Comparison of ENCODE assay signal across 19 mouse cellular contexts in genomic region chr9:28225824-28226569, GRCm38 (mm10).
DNase-seq lines count a peak whose midpoint lies in the region; ATAC-seq lines count a peak whose summit lies in the region.
"Had no signal": no experiment of that assay in that cellular context is flagged by ENCODE, and none has a peak within 500 bp of the region (broad histone marks: within the 10 kb centered on the region; RNA-seq: fewer than 3 reads in every experiment).

No protein-coding gene starts in this region.

- peaks cover 6% of the 10 kb centered on the region for H3K4me1 ChIP-seq in forebrain, embryonic 16.5 days (replicated peaks; ENCODE audit: control insufficient read depth, insufficient read depth, low read length)
- no peaks in the 10 kb centered on the region for H3K4me1 ChIP-seq in intestine, embryonic 15.5 days (replicated peaks)
- H3K4me1 ChIP-seq: embryonic facial prominence, embryonic 10.5 days; hindbrain, embryonic 12.5 days; limb, embryonic 10.5 days; liver, embryonic 13.5 days; midbrain, embryonic 10.5 days; stomach, embryonic 15.5 days had no signal

- no peaks in the 10 kb centered on the region for H3K9me3 ChIP-seq in forebrain, embryonic 16.5 days (ENCODE audit: control insufficient read depth, low read length)
- no peaks in the 10 kb centered on the region for H3K9me3 ChIP-seq in intestine, embryonic 15.5 days
- H3K9me3 ChIP-seq: embryonic facial prominence, embryonic 10.5 days; hindbrain, embryonic 12.5 days; limb, embryonic 10.5 days; liver, embryonic 13.5 days; midbrain, embryonic 10.5 days; stomach, embryonic 15.5 days had no signal

- no peak overlapping the region for H3K9ac ChIP-seq in forebrain, embryonic 16.5 days (replicated peaks; ENCODE audit: low read depth, low read length)
- H3K9ac ChIP-seq in intestine, embryonic 15.5 days: no peak overlapping the region
- H3K9ac ChIP-seq: hindbrain, embryonic 12.5 days; liver, embryonic 13.5 days; stomach, embryonic 15.5 days had no signal

- H3K4me3 ChIP-seq in forebrain, embryonic 16.5 days (replicated peaks; ENCODE audit: low read length): no peak overlapping the region
- no peak overlapping the region for H3K4me3 ChIP-seq in intestine, embryonic 15.5 days (replicated peaks)
- H3K4me3 ChIP-seq: embryonic facial prominence, embryonic 10.5 days; hindbrain, embryonic 12.5 days; limb, embryonic 10.5 days; liver, embryonic 13.5 days; midbrain, embryonic 10.5 days; stomach, embryonic 15.5 days had no signal

- no peak overlapping the region for H3K27ac ChIP-seq in forebrain, embryonic 16.5 days (ENCODE audit: low read length)
- H3K27ac ChIP-seq in intestine, embryonic 15.5 days: no peak overlapping the region
- H3K27ac ChIP-seq: embryonic facial prominence, embryonic 10.5 days; hindbrain, embryonic 12.5 days; limb, embryonic 10.5 days; liver, embryonic 13.5 days; midbrain, embryonic 10.5 days; stomach, embryonic 15.5 days had no signal

- H3K36me3 ChIP-seq in forebrain, embryonic 16.5 days (ENCODE audit: control insufficient read depth, insufficient read depth): no peaks in the 10 kb centered on the region
- no peaks in the 10 kb centered on the region for H3K36me3 ChIP-seq in intestine, embryonic 15.5 days
- H3K36me3 ChIP-seq: embryonic facial prominence, embryonic 10.5 days; hindbrain, embryonic 12.5 days; limb, embryonic 10.5 days; liver, embryonic 13.5 days; midbrain, embryonic 10.5 days; stomach, embryonic 15.5 days had no signal

- no peak for DNase-seq in frontal cortex, postnatal 10 days (ENCODE audit: low spot score in 2 of 2)
- peak; percentile 71 to 75 for DNase-seq in right cerebral cortex, postnatal 10 days (ENCODE audit: low spot score in 2 of 2)
- no peak for DNase-seq in right cerebral cortex, postnatal 25 days
- DNase-seq in kidney, adult 9 months: no peak
- DNase-seq: adrenal gland, adult 8-10 months; B cell, adult 2 months; kidney, adult 18-20 months; kidney, postnatal 4 days; liver, embryonic 13.5 days; lung, postnatal 10 days; thymus, postnatal 25 days had no signal

- peak; percentile 73 for ATAC-seq in frontal cortex, adult (ENCODE audit: low TSS enrichment)
- ATAC-seq in forebrain, embryonic 16.5 days: peak; percentile 50
- ATAC-seq in intestine, embryonic 15.5 days: no peak

- 46% methylated on average over 8 of the region's 8 CpGs for WGBS in forebrain, embryonic 16.5 days
- 85% methylated on average over 8 of the region's 8 CpGs for WGBS in intestine, embryonic 15.5 days

- H3K4me2 ChIP-seq in forebrain, embryonic 16.5 days (ENCODE audit: low read length): no peak overlapping the region
- H3K4me2 ChIP-seq in intestine, embryonic 15.5 days (replicated peaks): no peak overlapping the region
- H3K4me2 ChIP-seq: hindbrain, embryonic 12.5 days; liver, embryonic 13.5 days; stomach, embryonic 15.5 days had no signal

- H3K27me3 ChIP-seq in forebrain, embryonic 16.5 days (replicated peaks; ENCODE audit: control insufficient read depth, insufficient read depth, low read length): no peaks in the 10 kb centered on the region
- no peaks in the 10 kb centered on the region for H3K27me3 ChIP-seq in intestine, embryonic 15.5 days (replicated peaks)
- H3K27me3 ChIP-seq: hindbrain, embryonic 12.5 days; liver, embryonic 13.5 days; stomach, embryonic 15.5 days had no signal

Comparison
In these comparisons a context has a peak if more than half of its experiments do, and no peak if none do; other contexts are left out.
1. DNase-seq: peak in right cerebral cortex, postnatal 10 days (2 of 2); none in frontal cortex, postnatal 10 days (0 of 2), right cerebral cortex, postnatal 25 days (single experiment) and kidney, adult 9 months (single experiment).